Mouse (Mus musculus): Measurements from ENCODE around the gene Krba1. TPM values are rescaled to one million over a fixed set of nuclear protein-coding genes. Genes with fewer than 3 reads are reported as not detected.

The Krba1 gene
- polyA plus RNA-seq, 1 experiment from 2014 or later, result 4.1 TPM

DNA sequence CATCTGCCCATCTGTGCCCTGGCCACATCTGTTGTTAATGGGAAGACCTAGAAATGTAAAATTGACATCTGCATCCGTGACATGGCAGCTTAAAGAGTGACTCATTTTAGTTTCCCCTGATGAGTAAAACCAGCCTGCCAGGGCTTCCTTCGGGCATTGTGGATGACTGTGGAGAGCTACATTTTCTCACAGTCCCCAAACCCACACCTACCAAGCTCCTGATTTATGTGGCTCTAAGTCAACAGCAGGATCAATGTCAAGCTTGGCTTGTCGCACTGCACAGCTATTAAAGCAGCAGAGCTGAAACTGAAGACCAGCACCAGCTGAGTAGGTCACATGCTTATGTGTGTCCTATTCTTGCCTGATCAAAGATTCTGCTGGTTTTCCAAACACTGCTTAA lies 15.2 kb downstream of the Krba1 start:
- ATAC-seq, result no peak
- no peaks in the 10 kb centered on the region for H3K27me3 ChIP-seq (replicated peaks)
- H3K27ac ChIP-seq, result no peak overlapping the region
- H3K4me1 ChIP-seq, result no peaks in the 10 kb centered on the region
- H3K4me3 ChIP-seq, result no peak overlapping the region
- H3K36me3 ChIP-seq, result peaks cover 79% of the 10 kb centered on the region
- no peaks in the 10 kb centered on the region for H3K9me3 ChIP-seq (replicated peaks)
- H3K4me2 ChIP-seq, result no peak overlapping the region
- WGBS (ENCODE audit: insufficient replicate concordance), result 76% methylated on average over 3 of the region's 3 CpGs
- no peak overlapping the region for H3K9ac ChIP-seq

- peaks cover 80% of the 10 kb centered on the region for H3K36me3 ChIP-seq
- no peak overlapping the region for H3K27ac ChIP-seq
- no peaks in the 10 kb centered on the region for H3K4me1 ChIP-seq
- H3K4me3 ChIP-seq, result no peak overlapping the region
- H3K27me3 ChIP-seq (replicated peaks), result no peaks in the 10 kb centered on the region
- no peak overlapping the region for H3K4me2 ChIP-seq
- H3K9ac ChIP-seq, result no peak overlapping the region
- H3K9me3 ChIP-seq (replicated peaks), result no peaks in the 10 kb centered on the region
- no peak for ATAC-seq
- 75% methylated on average over 6 of the region's 6 CpGs for WGBS (ENCODE audit: insufficient replicate concordance)
These were observed 16.1 kb downstream of the Krba1 start for GRCm38 (mm10) chr6:48411193-48412092.

DNA sequence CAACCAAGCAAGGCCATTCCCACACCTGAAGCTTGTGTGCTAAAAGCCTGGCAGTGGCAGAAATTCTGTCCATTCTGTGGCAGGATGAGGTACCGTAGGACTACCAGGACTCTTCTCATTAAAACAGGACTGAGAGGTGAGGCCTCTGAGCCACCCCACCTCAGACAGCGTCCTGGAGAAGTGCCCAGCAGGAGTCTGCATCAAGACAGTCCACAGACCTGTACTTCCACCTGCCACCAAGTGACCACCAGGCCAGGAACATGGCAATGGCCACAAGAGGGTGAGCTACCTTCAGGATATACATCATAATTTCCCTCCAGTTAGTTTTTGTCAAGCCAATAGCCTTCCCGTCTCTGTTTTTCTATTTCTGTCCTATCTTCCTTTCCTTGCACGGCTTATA lies 16.8 kb downstream of the Krba1 start:
- Histone ChIP-seq H3K9ac (no peak overlapping the region), H3K9me3 (replicated peaks) (no peaks in the 10 kb centered on the region), H3K4me3 (no peak overlapping the region), H3K4me2 (no peak overlapping the region), H3K27ac (no peak overlapping the region), H3K27me3 (replicated peaks) (no peaks in the 10 kb centered on the region), H3K4me1 (no peaks in the 10 kb centered on the region), H3K36me3 (peaks cover 84% of the 10 kb centered on the region)
- no peak for ATAC-seq
- 80% methylated on average over 4 of the region's 4 CpGs for WGBS (ENCODE audit: insufficient replicate concordance)

GRCm38 (mm10) chr6:48412662-48413061 lies 17.3 kb downstream of the Krba1 start:
- WGBS (ENCODE audit: insufficient replicate concordance), result 77% methylated on average over 3 of the region's 3 CpGs
- no peak for ATAC-seq
- peaks cover 86% of the 10 kb centered on the region for H3K36me3 ChIP-seq
- no peaks in the 10 kb centered on the region for H3K4me1 ChIP-seq
- H3K4me3 ChIP-seq, result no peak overlapping the region
- H3K27ac ChIP-seq, result no peak overlapping the region
- no peaks in the 10 kb centered on the region for H3K27me3 ChIP-seq (replicated peaks)
- H3K9ac ChIP-seq, result no peak overlapping the region
- no peaks in the 10 kb centered on the region for H3K9me3 ChIP-seq (replicated peaks)
- no peak overlapping the region for H3K4me2 ChIP-seq

DNA sequence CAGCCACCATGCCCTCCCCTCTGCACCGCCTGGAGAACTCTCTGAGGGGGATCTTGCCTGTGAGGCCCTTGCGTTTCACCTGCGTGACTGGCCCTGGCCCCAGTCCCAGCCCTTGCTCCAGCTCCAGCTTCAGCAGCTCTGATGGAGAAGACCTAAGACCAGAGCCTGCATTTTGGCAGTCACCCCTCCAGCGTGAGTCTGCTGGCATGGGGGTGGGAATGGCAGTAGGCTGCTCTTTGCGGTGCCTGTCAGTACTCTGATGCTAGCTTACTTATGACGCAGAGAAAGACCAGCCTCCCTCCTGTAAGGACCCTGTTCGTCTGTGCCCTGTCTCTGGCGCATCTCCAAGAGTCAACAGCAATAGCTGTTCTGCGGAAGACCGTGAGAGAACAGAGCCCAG lies 17.7 kb downstream of the Krba1 start:
- Histone ChIP-seq H3K4me1 (no peaks in the 10 kb centered on the region), H3K4me3 (no peak overlapping the region), H3K27ac (no peak overlapping the region), H3K9ac (no peak overlapping the region), H3K36me3 (peaks cover 86% of the 10 kb centered on the region), H3K9me3 (replicated peaks) (no peaks in the 10 kb centered on the region), H3K4me2 (no peak overlapping the region), H3K27me3 (replicated peaks) (no peaks in the 10 kb centered on the region)
- ATAC-seq, result no peak
- 82% methylated on average over 10 of the region's 10 CpGs for WGBS (ENCODE audit: insufficient replicate concordance)

GRCm38 (mm10) chr6:48414886-48415285 lies 19.5 kb downstream of the Krba1 start:
- ATAC-seq, result no peak
- H3K4me1 ChIP-seq, result no peaks in the 10 kb centered on the region
- no peak overlapping the region for H3K4me2 ChIP-seq
- no peaks in the 10 kb centered on the region for H3K9me3 ChIP-seq (replicated peaks)
- H3K36me3 ChIP-seq, result peaks cover 71% of the 10 kb centered on the region
- no peak overlapping the region for H3K9ac ChIP-seq
- 63% methylated on average over 1 of the region's 1 CpGs for WGBS (ENCODE audit: insufficient replicate concordance)
- H3K27ac ChIP-seq, result no peak overlapping the region
- H3K4me3 ChIP-seq, result no peak overlapping the region
- no peaks in the 10 kb centered on the region for H3K27me3 ChIP-seq (replicated peaks)

GRCm38 (mm10) chr6:48415636-48416035 lies 20.2 kb downstream of the Krba1 start:
- Histone ChIP-seq H3K27ac (no peak overlapping the region), H3K36me3 (peaks cover 64% of the 10 kb centered on the region), H3K27me3 (replicated peaks) (no peaks in the 10 kb centered on the region), H3K9me3 (replicated peaks) (no peaks in the 10 kb centered on the region), H3K9ac (no peak overlapping the region), H3K4me1 (no peaks in the 10 kb centered on the region), H3K4me3 (no peak overlapping the region), H3K4me2 (no peak overlapping the region)
- no peak for ATAC-seq
- 81% methylated on average over 7 of the region's 7 CpGs for WGBS (ENCODE audit: insufficient replicate concordance)

DNA sequence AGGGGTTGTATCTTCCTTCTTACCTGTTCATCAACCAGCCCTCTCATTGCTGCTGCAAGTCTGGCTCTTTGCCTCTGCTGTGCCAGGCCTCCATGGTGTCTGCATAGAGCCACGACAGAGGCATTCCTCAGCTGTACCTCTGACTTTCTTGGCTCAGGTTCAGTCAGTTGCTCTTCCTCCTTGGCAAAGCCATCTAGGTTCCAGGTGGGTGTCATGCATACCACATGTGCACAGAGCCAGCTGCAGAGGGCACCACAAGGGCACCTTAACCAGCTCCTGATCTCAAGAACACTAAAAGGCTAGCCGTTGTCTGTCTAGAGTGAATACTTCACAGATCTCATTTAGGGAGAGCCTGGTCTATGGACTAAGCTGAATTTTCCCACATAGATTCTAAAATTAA lies 21.1 kb downstream of the Krba1 start:
- H3K36me3 ChIP-seq, result peaks cover 55% of the 10 kb centered on the region
- H3K9me3 ChIP-seq (replicated peaks), result no peaks in the 10 kb centered on the region
- WGBS (ENCODE audit: insufficient replicate concordance), result 73% methylated on average over 2 of the region's 2 CpGs
- H3K4me2 ChIP-seq, result no peak overlapping the region
- H3K27ac ChIP-seq, result no peak overlapping the region
- no peaks in the 10 kb centered on the region for H3K4me1 ChIP-seq
- H3K9ac ChIP-seq, result no peak overlapping the region
- H3K4me3 ChIP-seq, result no peak overlapping the region
- H3K27me3 ChIP-seq (replicated peaks), result no peaks in the 10 kb centered on the region
- no peak for ATAC-seq

DNA sequence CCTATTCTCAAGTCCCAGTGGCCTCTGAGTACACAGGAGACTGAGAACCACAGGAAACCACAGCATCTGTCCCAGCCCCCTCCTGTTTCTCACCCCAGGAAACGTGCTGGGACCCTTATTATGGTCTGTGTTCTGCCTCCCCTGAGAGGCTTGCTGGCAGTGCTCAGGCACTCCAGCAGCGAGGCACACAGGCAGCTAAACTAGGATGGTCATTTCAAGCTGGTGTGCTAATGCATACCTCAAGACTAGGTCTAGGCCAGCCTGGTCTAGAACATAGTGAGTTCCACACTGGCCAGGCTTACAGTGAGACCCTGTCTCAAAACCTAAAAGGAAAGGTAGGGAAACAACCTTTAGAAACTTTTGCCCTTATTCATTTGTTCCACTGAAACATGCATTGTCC lies 25.3 kb downstream of the Krba1 start:
- Histone ChIP-seq H3K27ac (no peak overlapping the region), H3K4me3 (no peak overlapping the region), H3K27me3 (replicated peaks) (no peaks in the 10 kb centered on the region), H3K4me2 (no peak overlapping the region), H3K9me3 (replicated peaks) (no peaks in the 10 kb centered on the region), H3K4me1 (no peaks in the 10 kb centered on the region), H3K36me3 (peaks cover 16% of the 10 kb centered on the region), H3K9ac (no peak overlapping the region)
- no peak for ATAC-seq
- WGBS (ENCODE audit: insufficient replicate concordance), result 0% methylated on average over 2 of the region's 2 CpGs

- ATAC-seq, result no peak
- 79% methylated on average over 3 of the region's 3 CpGs for WGBS (ENCODE audit: insufficient replicate concordance)
- Histone ChIP-seq H3K9me3 (replicated peaks) (no peaks in the 10 kb centered on the region), H3K27me3 (replicated peaks) (no peaks in the 10 kb centered on the region), H3K4me1 (no peaks in the 10 kb centered on the region), H3K9ac (no peak overlapping the region), H3K36me3 (no peaks in the 10 kb centered on the region), H3K4me3 (no peak overlapping the region), H3K27ac (no peak overlapping the region), H3K4me2 (no peak overlapping the region)
These were observed 27.9 kb downstream of the Krba1 start for GRCm38 (mm10) chr6:48423336-48423735.

DNA sequence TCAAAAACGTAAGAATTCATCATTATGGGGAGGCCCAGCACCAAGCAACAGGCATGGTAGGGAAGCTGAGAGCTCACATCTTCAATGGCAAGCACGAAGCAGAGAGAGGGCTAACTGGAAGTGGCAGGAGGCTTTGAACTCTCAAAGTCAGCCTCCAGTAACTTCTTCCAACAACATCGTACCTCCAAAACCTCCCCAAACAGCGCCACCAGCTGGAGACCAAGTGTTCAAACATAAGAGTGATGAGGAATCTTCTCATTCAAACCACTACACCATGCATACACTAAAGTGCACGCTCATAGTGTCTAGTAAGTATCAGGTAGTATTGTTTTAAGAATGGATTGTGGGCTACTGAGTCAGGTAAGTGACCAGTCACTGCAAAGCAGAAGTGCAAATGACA lies 28.7 kb downstream of the Krba1 start:
- 55% methylated on average over 5 of the region's 5 CpGs for WGBS (ENCODE audit: insufficient replicate concordance)
- H3K4me3 ChIP-seq, result no peak overlapping the region
- no peak for ATAC-seq

GRCm38 (mm10) chr6:48426956-48427355 lies 31.6 kb downstream of the Krba1 start:
- Histone ChIP-seq H3K27ac (no peak overlapping the region), H3K9me3 (replicated peaks) (no peaks in the 10 kb centered on the region), H3K36me3 (no peaks in the 10 kb centered on the region), H3K27me3 (replicated peaks) (no peaks in the 10 kb centered on the region), H3K4me1 (no peaks in the 10 kb centered on the region), H3K9ac (no peak overlapping the region), H3K4me3 (no peak overlapping the region), H3K4me2 (no peak overlapping the region)
- 45% methylated on average over 5 of the region's 5 CpGs for WGBS (ENCODE audit: insufficient replicate concordance)
- no peak for ATAC-seq

More for the DNA sequence above, 28.7 kb downstream of the Krba1 start:
- H3K27ac ChIP-seq, result no peak overlapping the region
- no peaks in the 10 kb centered on the region for H3K36me3 ChIP-seq
- H3K9ac ChIP-seq, result no peak overlapping the region
- no peaks in the 10 kb centered on the region for H3K27me3 ChIP-seq (replicated peaks)
- H3K4me1 ChIP-seq, result no peaks in the 10 kb centered on the region
- H3K4me2 ChIP-seq, result no peak overlapping the region
- H3K9me3 ChIP-seq (replicated peaks), result no peaks in the 10 kb centered on the region
